Mouse (Mus musculus): ENCODE measurements around the gene Daam1.

Daam1 gene

GRCm38 (mm10) chr12:71969941-71970629, 139.2 kb downstream of the Daam1 start:
- no peak for DNase-seq (ENCODE audit: low spot score in 2 of 2)

- no peak for DNase-seq (ENCODE audit: low spot score in 2 of 2)
Measured at GRCm38 (mm10) chr12:71970791-71971654, 140.1 kb downstream of the Daam1 start.

- DNase-seq (ENCODE audit: low spot score in 2 of 2) = no peak
Measured at GRCm38 (mm10) chr12:71972126-71972525, 141.2 kb downstream of the Daam1 start.

- DNase-seq (ENCODE audit: low spot score in 2 of 2) = no peak
Measured at GRCm38 (mm10) chr12:71972619-71973266, 141.9 kb downstream of the Daam1 start.

- no peak for DNase-seq (ENCODE audit: low spot score in 2 of 2)
Measured at GRCm38 (mm10) chr12:71973577-71973976, 142.7 kb downstream of the Daam1 start.

GRCm38 (mm10) chr12:71975626-71976025, 144.7 kb downstream of the Daam1 start:
- no peak for DNase-seq (ENCODE audit: low spot score in 2 of 2)

GRCm38 (mm10) chr12:71976361-71976960, 145.6 kb downstream of the Daam1 start:
- no peak for DNase-seq (ENCODE audit: low spot score in 2 of 2)

GRCm38 (mm10) chr12:71977364-71977763, 146.5 kb downstream of the Daam1 start:
- no peak for DNase-seq (ENCODE audit: low spot score in 2 of 2)

- DNase-seq (ENCODE audit: low spot score in 2 of 2) = no peak
Measured at GRCm38 (mm10) chr12:71978513-71979352, 147.9 kb downstream of the Daam1 start.

- DNase-seq (ENCODE audit: low spot score in 2 of 2) = no peak
Measured at GRCm38 (mm10) chr12:71980166-71980565, 149.3 kb downstream of the Daam1 start.

GRCm38 (mm10) chr12:71980746-71981145, 149.9 kb downstream of the Daam1 start:
- DNase-seq (ENCODE audit: low spot score in 2 of 2) = no peak

GRCm38 (mm10) chr12:71981250-71981649, 150.4 kb downstream of the Daam1 start:
- DNase-seq (ENCODE audit: low spot score in 2 of 2) = no peak

- DNase-seq (ENCODE audit: low spot score in 2 of 2) = no peak
Measured at GRCm38 (mm10) chr12:71981791-71982190, 150.9 kb downstream of the Daam1 start.

- DNase-seq (ENCODE audit: low spot score in 2 of 2) = no peak
Measured at GRCm38 (mm10) chr12:71983102-71983715, 152.3 kb downstream of the Daam1 start.

GRCm38 (mm10) chr12:71987161-71987560, 156.3 kb downstream of the Daam1 start:
- DNase-seq (ENCODE audit: low spot score in 2 of 2) = no peak

GRCm38 (mm10) chr12:71987885-71988284, 157.0 kb downstream of the Daam1 start:
- no peak for DNase-seq (ENCODE audit: low spot score in 2 of 2)

- no peak for DNase-seq (ENCODE audit: low spot score in 2 of 2)
Measured at GRCm38 (mm10) chr12:71989596-71989995, 158.7 kb downstream of the Daam1 start.

GRCm38 (mm10) chr12:71992599-71993210, 161.8 kb downstream of the Daam1 start:
- DNase-seq (ENCODE audit: low spot score in 2 of 2) = no peak

GRCm38 (mm10) chr12:71995831-71996230, 165.0 kb downstream of the Daam1 start:
- DNase-seq (ENCODE audit: low spot score in 2 of 2) = no peak

GRCm38 (mm10) chr12:71996920-71997319, 166.0 kb downstream of the Daam1 start:
- DNase-seq (ENCODE audit: low spot score in 2 of 2) = no peak

All from thymus, postnatal 10 days (tissue).